8 mouse cellular contexts compared by ENCODE assay signal in genomic region chr7:130475970-130476369, GRCm38 (mm10). TPM values are rescaled to one million over a fixed set of nuclear protein-coding genes. Genes with fewer than 3 reads are reported as not detected.
DNase-seq lines count a peak whose midpoint lies in the region; ATAC-seq lines count a peak whose summit lies in the region.

No protein-coding gene starts in this region.

- H3K4me2 ChIP-seq in kidney, embryonic 16.5 days (replicated peaks; ENCODE audit: low read depth, low read length), result no peak overlapping the region
- no peak overlapping the region for H3K4me2 ChIP-seq in limb, embryonic 15.5 days
- H3K4me2 ChIP-seq in neural tube, embryonic 11.5 days (ENCODE audit: low read depth), result no peak overlapping the region

- H3K9ac ChIP-seq in kidney, embryonic 16.5 days (replicated peaks; ENCODE audit: low read length), result no peak overlapping the region
- H3K9ac ChIP-seq in limb, embryonic 15.5 days, result no peak overlapping the region
- no peak overlapping the region for H3K9ac ChIP-seq in neural tube, embryonic 11.5 days (ENCODE audit: low read length)

- peak; percentile 1 to 31 for DNase-seq in CD8-positive naive resting alpha-beta T cell, adult 2 months (ENCODE audit: low read depth in 2 of 2, low spot score in 2 of 2)
- peak; percentile 49 for DNase-seq in ZHBTc4 (ENCODE audit: low read depth, low spot score)
- DNase-seq in embryo, embryonic 10.5 days (ENCODE audit: low spot score), result peak; percentile 85
- peak; percentile 57 for DNase-seq in neural tube, embryonic 11.5 days (ENCODE audit: low spot score)
- peak; percentile 24 for DNase-seq in thymus, postnatal 25 days

- 4% methylated on average over 2 of the region's 2 CpGs for WGBS in kidney, embryonic 16.5 days
- WGBS in limb, embryonic 15.5 days, result 21% methylated on average over 2 of the region's 2 CpGs
- WGBS in neural tube, embryonic 11.5 days, result 27% methylated on average over 2 of the region's 2 CpGs

- no peaks in the 10 kb centered on the region for H3K9me3 ChIP-seq in kidney, embryonic 16.5 days (ENCODE audit: low read length)
- no peaks in the 10 kb centered on the region for H3K9me3 ChIP-seq in limb, embryonic 15.5 days
- no peaks in the 10 kb centered on the region for H3K9me3 ChIP-seq in neural tube, embryonic 11.5 days (ENCODE audit: control insufficient read depth, low read length)

- no peak overlapping the region for H3K27ac ChIP-seq in kidney, embryonic 16.5 days (ENCODE audit: low read length)
- no peak overlapping the region for H3K27ac ChIP-seq in limb, embryonic 15.5 days
- H3K27ac ChIP-seq in neural tube, embryonic 11.5 days (ENCODE audit: low read depth, low read length), result no peak overlapping the region

- peaks cover 8% of the 10 kb centered on the region for H3K4me1 ChIP-seq in kidney, embryonic 16.5 days (ENCODE audit: insufficient read depth, low read length)
- no peaks in the 10 kb centered on the region for H3K4me1 ChIP-seq in limb, embryonic 15.5 days
- H3K4me1 ChIP-seq in neural tube, embryonic 11.5 days (ENCODE audit: control insufficient read depth, insufficient read depth, low read length), result peaks cover 23% of the 10 kb centered on the region

- H3K36me3 ChIP-seq in kidney, embryonic 16.5 days (ENCODE audit: insufficient read depth, low read length), result peaks cover 3% of the 10 kb centered on the region; the same call in 1 of the 2 replicates
- H3K36me3 ChIP-seq in limb, embryonic 15.5 days, result peaks cover 3% of the 10 kb centered on the region; the same call in 1 of the 2 replicates
- peaks cover under 1% of the 10 kb centered on the region; the same call in 1 of the 2 replicates for H3K36me3 ChIP-seq in neural tube, embryonic 11.5 days (ENCODE audit: control insufficient read depth, insufficient read depth, low read length)

- peak; percentile 85 for ATAC-seq in granulocyte monocyte progenitor cell, adult 5-6 weeks (replicated peaks; ENCODE audit: poor library complexity, severe bottlenecking)
- peak; percentile 90 for ATAC-seq in kidney, embryonic 16.5 days (ENCODE audit: low FRiP score, low TSS enrichment)
- 0 out of 2 replicates have a peak, but pooled peaks have one; percentile 63 for ATAC-seq in limb, embryonic 15.5 days (ENCODE audit: insufficient number of reproducible peaks, low FRiP score, low TSS enrichment, low read depth)
- no peak for ATAC-seq in neural tube, embryonic 11.5 days (ENCODE audit: insufficient read depth, low FRiP score, low TSS enrichment)

- no peaks in the 10 kb centered on the region for H3K27me3 ChIP-seq in kidney, embryonic 16.5 days (ENCODE audit: insufficient read depth, low read length)
- no peaks in the 10 kb centered on the region for H3K27me3 ChIP-seq in limb, embryonic 15.5 days
- no peaks in the 10 kb centered on the region for H3K27me3 ChIP-seq in neural tube, embryonic 11.5 days (ENCODE audit: control insufficient read depth, insufficient read depth, low read length)

- H3K4me3 ChIP-seq in kidney, embryonic 16.5 days (ENCODE audit: low read length), result no peak overlapping the region
- no peak overlapping the region for H3K4me3 ChIP-seq in limb, embryonic 15.5 days
- H3K4me3 ChIP-seq in neural tube, embryonic 11.5 days (ENCODE audit: low read depth, low read length), result no peak overlapping the region

RNA-seq across cellular contexts. Expression of gene Ate1, which starts 44.2 kb away (rescaled TPM):
- total RNA-seq in granulocyte monocyte progenitor cell, adult 5-6 weeks (2014; fragmentation: Nextera tagmentation), result 13.2 and 41.4 TPM in 2 replicates
- 46.0 and 64.1 TPM in 2 replicates for total RNA-seq in granulocyte monocyte progenitor cell, adult 5-6 weeks (2017)
- 58.5 and 68.6 TPM in 2 replicates for polyA plus RNA-seq in kidney, embryonic 16.5 days (2015; fragmentation: Nextera tagmentation; extraction: Ambion mirVana)
- polyA plus RNA-seq in limb, embryonic 15.5 days (2015; fragmentation: Nextera tagmentation; extraction: Ambion mirVana), result 50.8 and 55.7 TPM in 2 replicates
- 53.0 and 59.9 TPM in 2 replicates for polyA plus RNA-seq in neural tube, embryonic 11.5 days (2014; fragmentation: Nextera tagmentation; extraction: Ambion mirVana)

Comparison
In these comparisons a context has a peak if more than half of its experiments do, and no peak if none do; other contexts are left out.
1. DNase-seq: peak in every context shown above with its lines; median percentile 85 in embryo, embryonic 10.5 days; 57 in neural tube, embryonic 11.5 days; 49 in ZHBTc4; 24 in thymus, postnatal 25 days; 16 in CD8-positive naive resting alpha-beta T cell, adult 2 months.